Mouse (Mus musculus) erythroblast, embryonic 14.5 days (primary cell): ENCODE results near the gene Tm7sf3. TPM values are rescaled to one million over a fixed set of nuclear protein-coding genes. Genes with fewer than 3 reads are reported as not detected.

Experiments
- H3K27me3 ChIP-seq: 2 replicates; pipeline ENCODE4 v1.6.1; 2012; ENCODE audit warnings: inconsistent platforms; ENCODE audit not compliant: control insufficient read depth
- H3K36me3 ChIP-seq: 2 replicates; pipeline ENCODE4 v1.6.1; 2012; ENCODE audit warnings: mild to moderate bottlenecking, inconsistent platforms; ENCODE audit not compliant: control insufficient read depth
- H3K4me1 ChIP-seq: 2 replicates; pipeline ENCODE4 v1.6.1; 2012; ENCODE audit warnings: inconsistent platforms; ENCODE audit not compliant: control insufficient read depth
- H3K4me3 ChIP-seq: replicated peaks from 2 replicates; pipeline ENCODE3; 2012; ENCODE audit warnings: moderate library complexity, mild to moderate bottlenecking, inconsistent platforms
- H3K9me3 ChIP-seq: 2 replicates; pipeline ENCODE4 v1.6.1; 2012; ENCODE audit warnings: low read length, inconsistent platforms, mixed read lengths; ENCODE audit not compliant: control insufficient read depth
- GATA1 ChIP-seq: IDR thresholded peaks from 2 replicates; pipeline ENCODE4 v1.6.1; 2012; ENCODE audit warnings: low read length, inconsistent platforms, mixed read lengths
- TAL1 ChIP-seq: IDR thresholded peaks from 3 replicates; pipeline ENCODE4 v1.6.1; 2012; ENCODE audit warnings: low read length, inconsistent platforms, mixed read lengths
- polyA plus RNA-seq: library from polyadenylated mRNA; stranded (reverse); fragments of >175 nt; gene quantifications from 2 replicates; pipeline ENCODE4 v1.2.3, GENCODE M21; 2012

Tm7sf3 gene
- polyA plus RNA-seq, 1 experiment: 0.97 TPM

DNA sequence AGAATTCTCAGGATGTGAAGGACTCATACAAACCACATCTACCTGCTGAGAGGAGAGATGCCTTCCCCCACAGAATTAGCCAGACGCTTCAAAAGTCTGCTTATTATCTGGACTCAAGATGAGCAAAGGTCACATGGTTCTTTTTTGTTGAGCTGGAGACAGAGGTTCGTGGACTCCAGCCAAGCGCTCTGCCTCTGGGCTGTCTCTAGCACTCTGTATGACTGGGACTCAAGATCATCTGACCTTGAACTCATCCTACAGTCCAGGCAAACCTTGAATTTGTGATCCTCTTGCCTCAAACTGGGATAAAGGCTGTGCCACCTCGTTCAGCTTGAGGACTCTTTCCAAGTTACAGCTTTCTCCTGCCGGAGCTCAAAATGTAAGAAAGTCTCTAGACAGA is 21.5 kb upstream of the Tm7sf3 start:
- Histone ChIP-seq H3K4me1 (no peaks in the 10 kb centered on the region), H3K36me3 (no peaks in the 10 kb centered on the region), H3K27me3 (no peaks in the 10 kb centered on the region), H3K9me3 (no peaks in the 10 kb centered on the region), H3K4me3 (no peak overlapping the region)
- TF ChIP-seq GATA1 (no peak), TAL1 (no peak)

DNA sequence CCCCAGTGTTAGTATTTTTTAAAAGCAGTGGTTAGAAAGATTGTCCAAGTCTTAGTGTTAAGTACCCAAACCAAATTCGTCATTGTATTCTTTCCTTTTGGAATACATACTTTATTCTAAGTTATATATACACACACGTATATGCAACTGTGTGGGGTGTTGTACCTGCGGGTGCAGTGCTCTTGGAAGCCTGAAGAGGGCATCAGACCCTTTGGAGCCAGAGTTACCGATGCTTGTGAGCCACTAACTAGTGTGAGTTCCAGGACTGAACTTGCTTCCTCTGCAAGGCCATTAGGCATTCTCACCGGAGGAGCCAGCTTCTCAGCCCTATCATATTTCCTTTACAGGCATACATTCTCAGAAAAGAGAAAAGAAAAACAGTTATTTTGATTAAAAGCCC is 20.1 kb upstream of the Tm7sf3 start:
- TF ChIP-seq GATA1 (no peak), TAL1 (no peak)
- Histone ChIP-seq H3K9me3 (no peaks in the 10 kb centered on the region), H3K4me3 (no peak overlapping the region)

DNA sequence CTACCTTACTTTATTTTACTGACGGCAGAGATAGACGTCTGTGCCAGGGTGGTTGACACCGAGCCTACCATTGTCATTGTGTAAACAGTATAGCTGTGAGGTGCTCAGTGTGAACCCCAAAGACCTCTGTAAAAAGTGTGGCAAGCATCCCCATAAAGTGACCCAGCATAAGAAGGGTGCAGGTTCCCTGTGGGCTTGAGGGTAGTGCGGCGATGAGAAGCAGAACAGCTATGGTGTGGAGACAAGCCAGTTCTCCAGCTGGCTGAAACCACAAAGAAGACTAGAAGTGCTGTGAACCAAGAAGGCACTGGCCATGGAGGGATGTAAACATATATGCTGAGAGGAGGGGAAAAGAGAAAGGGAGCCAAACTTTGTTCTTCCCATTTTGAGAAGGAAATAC is 19.0 kb upstream of the Tm7sf3 start:
- H3K4me3 ChIP-seq: no peak overlapping the region
- H3K27me3 ChIP-seq: no peaks in the 10 kb centered on the region
- no peaks in the 10 kb centered on the region for H3K4me1 ChIP-seq
- H3K9me3 ChIP-seq: no peaks in the 10 kb centered on the region
- TF ChIP-seq TAL1 (no peak), GATA1 (no peak)
- no peaks in the 10 kb centered on the region for H3K36me3 ChIP-seq

More for the DNA sequence above, 20.1 kb upstream of the Tm7sf3 start:
- Histone ChIP-seq H3K36me3 (no peaks in the 10 kb centered on the region), H3K4me1 (no peaks in the 10 kb centered on the region), H3K27me3 (no peaks in the 10 kb centered on the region)

DNA sequence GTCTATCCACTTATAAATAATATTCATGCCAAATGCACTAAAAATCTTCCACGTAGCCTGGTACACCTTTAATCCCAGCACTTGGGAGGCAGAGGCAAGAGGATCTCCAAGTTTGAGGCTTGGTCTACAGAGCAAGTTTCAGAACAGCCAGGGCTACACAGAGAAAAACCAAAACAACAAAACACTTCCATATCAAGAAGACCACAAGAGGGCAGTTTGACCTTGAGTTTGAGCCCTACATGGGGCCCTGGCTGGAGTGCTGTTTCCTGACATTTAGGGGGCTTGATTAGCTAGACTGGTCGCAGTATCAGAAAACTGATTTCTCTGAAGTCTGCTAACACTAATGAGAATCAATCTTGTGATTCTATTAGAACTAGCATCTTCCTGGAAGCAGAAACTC is 18.0 kb upstream of the Tm7sf3 start:
- Histone ChIP-seq H3K27me3 (no peaks in the 10 kb centered on the region), H3K4me1 (no peaks in the 10 kb centered on the region), H3K4me3 (no peak overlapping the region), H3K9me3 (no peaks in the 10 kb centered on the region), H3K36me3 (no peaks in the 10 kb centered on the region)
- no peak for TF ChIP-seq TAL1
- no peak for TF ChIP-seq GATA1

DNA sequence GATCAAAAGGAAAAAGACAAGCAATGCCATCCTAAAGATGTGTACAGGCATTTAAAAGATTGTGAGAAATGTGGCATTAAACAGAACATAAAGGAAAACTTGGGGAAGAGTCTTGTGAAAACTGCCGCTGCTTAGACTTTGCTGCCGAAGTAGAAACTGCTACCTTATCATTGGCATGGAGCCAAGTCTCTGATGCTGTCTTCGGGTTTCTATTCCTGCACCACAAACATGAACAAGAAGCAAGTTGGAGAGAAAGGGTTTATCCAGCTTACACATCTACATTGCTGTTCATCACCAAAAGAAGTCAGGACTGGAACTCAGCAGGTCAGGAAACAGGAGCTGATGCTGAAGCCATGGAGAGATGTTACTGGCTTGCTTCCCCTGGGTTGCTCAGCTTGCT is 10.6 kb upstream of the Tm7sf3 start:
- H3K36me3 ChIP-seq: peaks cover 32% of the 10 kb centered on the region
- H3K9me3 ChIP-seq: no peaks in the 10 kb centered on the region
- H3K4me3 ChIP-seq: no peak overlapping the region
- H3K4me1 ChIP-seq: no peaks in the 10 kb centered on the region
- no peaks in the 10 kb centered on the region for H3K27me3 ChIP-seq
- TF ChIP-seq GATA1: no peak
- TF ChIP-seq TAL1: no peak

DNA sequence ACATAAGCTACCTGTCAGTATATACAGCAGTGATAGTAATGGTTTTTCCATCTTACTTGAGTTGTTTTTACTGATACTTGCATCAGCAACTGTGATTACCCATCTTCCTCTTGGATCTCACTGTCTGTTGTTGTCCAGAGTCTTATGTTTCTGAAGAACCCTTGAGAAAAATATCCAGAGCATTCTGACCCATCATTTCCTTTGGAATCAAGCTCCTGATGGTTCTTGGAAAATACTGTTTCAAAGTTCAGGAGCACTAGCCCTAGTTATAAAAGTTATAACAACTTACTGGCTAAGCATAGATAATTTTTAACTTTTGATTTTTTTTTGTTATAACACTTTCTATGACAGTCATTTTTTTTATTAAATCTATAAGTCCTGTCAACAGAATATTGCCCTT is 8.8 kb upstream of the Tm7sf3 start:
- no peak for TF ChIP-seq GATA1
- H3K4me3 ChIP-seq: no peak overlapping the region

DNA sequence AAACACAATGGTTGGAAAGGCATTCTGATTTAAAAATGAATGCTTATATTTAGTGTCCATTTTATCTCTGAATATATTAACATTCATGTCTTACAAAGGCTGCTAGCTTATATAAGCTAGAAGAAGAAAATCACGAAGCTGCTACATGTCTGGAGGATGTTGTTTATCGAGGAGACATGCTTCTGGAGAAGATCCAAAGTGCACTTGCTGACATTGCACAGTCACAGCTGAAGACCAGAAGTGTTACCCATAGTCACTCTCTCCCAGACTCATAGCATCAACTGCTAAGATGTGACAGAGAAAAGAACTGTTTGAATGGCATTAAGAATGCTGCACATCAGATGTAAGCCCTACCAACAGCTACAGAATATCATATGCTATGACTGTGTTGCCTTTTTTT is 7.4 kb upstream of the Tm7sf3 start:
- Histone ChIP-seq H3K4me3 (no peak overlapping the region), H3K27me3 (no peaks in the 10 kb centered on the region), H3K4me1 (peaks cover 3% of the 10 kb centered on the region), H3K9me3 (no peaks in the 10 kb centered on the region), H3K36me3 (peaks cover 36% of the 10 kb centered on the region)
- no peak for TF ChIP-seq TAL1
- TF ChIP-seq GATA1: no peak

More for the DNA sequence above, 8.8 kb upstream of the Tm7sf3 start:
- Histone ChIP-seq H3K9me3 (no peaks in the 10 kb centered on the region), H3K27me3 (no peaks in the 10 kb centered on the region), H3K36me3 (peaks cover 32% of the 10 kb centered on the region), H3K4me1 (no peaks in the 10 kb centered on the region)

DNA sequence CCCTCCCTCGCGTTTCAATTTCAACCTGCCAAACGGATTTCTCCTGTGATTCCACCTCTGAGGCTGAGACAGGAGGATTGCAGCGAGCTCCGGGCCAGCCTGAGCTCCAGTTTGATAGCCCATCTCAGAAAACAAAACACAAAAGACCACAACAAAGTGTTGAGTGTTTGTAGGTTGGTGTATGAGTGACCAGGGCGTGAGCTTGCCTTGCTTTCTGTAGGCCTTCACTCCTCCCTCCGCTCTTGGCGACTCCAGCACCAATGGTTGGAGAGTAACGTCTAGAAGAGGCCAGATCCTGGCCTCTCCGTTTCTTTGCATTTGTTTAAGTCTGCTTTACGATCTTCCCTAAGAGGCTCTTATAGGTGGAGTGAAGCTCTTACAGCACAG is 553 bp upstream of the Tm7sf3 start:
- peaks cover 4% of the 10 kb centered on the region for H3K36me3 ChIP-seq
- peak overlapping the region; percentile 73 for H3K4me3 ChIP-seq
- no peaks in the 10 kb centered on the region for H3K27me3 ChIP-seq
- no peaks in the 10 kb centered on the region for H3K9me3 ChIP-seq
- no peak for TF ChIP-seq GATA1
- no peak for TF ChIP-seq TAL1
- peaks cover 51% of the 10 kb centered on the region for H3K4me1 ChIP-seq

DNA sequence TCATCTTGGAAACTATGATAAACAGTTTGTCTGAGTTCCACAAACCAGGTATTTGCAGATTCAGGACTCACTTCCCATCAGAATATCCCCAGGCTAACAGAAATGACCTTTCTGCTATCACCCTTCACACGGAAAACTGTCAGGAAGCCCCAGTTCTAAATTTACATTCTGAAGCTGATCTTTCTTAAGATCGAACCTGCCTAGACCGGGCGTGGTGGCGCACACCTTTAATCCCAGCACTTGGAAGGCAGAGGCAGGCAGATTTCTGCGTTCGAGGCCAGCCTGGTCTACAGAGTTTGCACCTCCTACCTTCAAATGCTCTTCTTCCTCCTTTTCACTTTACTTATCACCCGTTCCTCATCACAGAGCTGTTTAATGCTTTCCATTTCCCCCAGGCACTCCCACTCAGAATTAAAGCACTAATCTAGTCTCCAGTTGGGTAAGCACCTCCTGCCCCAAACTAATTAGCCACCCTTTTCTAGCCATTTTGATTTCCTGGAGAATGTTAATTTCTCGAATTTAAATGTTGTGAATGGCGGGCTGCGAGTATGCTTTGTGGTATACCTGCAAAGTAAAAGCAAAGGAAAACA is 908 bp downstream of the Tm7sf3 start:
- TF ChIP-seq GATA1 (no peak), TAL1 (no peak)
- Histone ChIP-seq H3K9me3 (no peaks in the 10 kb centered on the region), H3K4me1 (peaks cover 51% of the 10 kb centered on the region), H3K36me3 (peaks cover 4% of the 10 kb centered on the region), H3K4me3 (peak overlapping the region; percentile 73), H3K27me3 (no peaks in the 10 kb centered on the region)

DNA sequence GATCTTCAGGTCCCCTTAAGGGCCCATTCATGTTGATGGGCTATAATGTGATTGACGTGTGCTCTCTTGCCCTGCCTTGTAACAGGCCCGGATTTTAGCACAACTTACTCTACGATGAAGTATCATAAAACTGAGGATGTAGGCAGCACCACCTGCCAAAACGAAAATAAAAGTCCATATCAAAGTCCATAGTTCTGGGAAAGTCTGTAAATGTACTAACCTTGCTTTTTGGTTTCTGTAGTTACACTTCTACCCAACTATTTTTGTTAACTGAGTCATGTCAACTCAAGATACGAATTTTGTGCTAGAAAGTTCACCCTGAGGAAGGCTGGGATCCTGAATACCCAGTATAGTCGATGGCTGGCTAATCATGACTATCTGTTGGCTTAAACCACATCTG is 1.6 kb downstream of the Tm7sf3 start:
- no peak overlapping the region for H3K4me3 ChIP-seq
- no peak for TF ChIP-seq GATA1
- no peak for TF ChIP-seq TAL1
- no peaks in the 10 kb centered on the region for H3K9me3 ChIP-seq
- peaks cover 51% of the 10 kb centered on the region for H3K4me1 ChIP-seq
- H3K27me3 ChIP-seq: no peaks in the 10 kb centered on the region
- H3K36me3 ChIP-seq: peaks cover 4% of the 10 kb centered on the region
